In genomic region chr6:49759614-49760013, GRCm38 (mm10) we compare ENCODE assay signal across 21 mouse cellular contexts.
"Had no signal": no experiment of that assay in that cellular context is flagged by ENCODE, and none has a peak within 500 bp of the region (broad histone marks: within the 10 kb centered on the region; RNA-seq: fewer than 3 reads in every experiment).

No protein-coding gene starts in this region.

- H3K27me3 ChIP-seq: heart, embryonic 12.5 days; hindbrain, embryonic 13.5 days; hindbrain, embryonic 15.5 days; limb, embryonic 12.5 days; liver, embryonic 13.5 days had no signal

- H3K27ac ChIP-seq: heart, adult 2 months; hindbrain, embryonic 13.5 days; hindbrain, embryonic 15.5 days; hindbrain, postnatal 0 days; layer of hippocampus, adult 2 months; left cerebral cortex, adult 2 months; limb, embryonic 10.5 days; limb, embryonic 12.5 days; liver, embryonic 13.5 days had no signal

- H3K36me3 ChIP-seq: heart, embryonic 12.5 days; hindbrain, embryonic 13.5 days; hindbrain, embryonic 15.5 days; limb, embryonic 10.5 days; limb, embryonic 12.5 days; liver, embryonic 13.5 days had no signal

- H3K4me1 ChIP-seq: heart, embryonic 12.5 days; hindbrain, embryonic 13.5 days; hindbrain, embryonic 15.5 days; limb, embryonic 10.5 days; limb, embryonic 12.5 days; liver, embryonic 13.5 days had no signal

- H3K9me3 ChIP-seq: heart, embryonic 12.5 days; hindbrain, embryonic 13.5 days; hindbrain, embryonic 15.5 days; limb, embryonic 10.5 days; limb, embryonic 12.5 days; liver, embryonic 13.5 days had no signal

- DNase-seq: gastrocnemius, postnatal 14 days; gastrocnemius, postnatal 36 days; heart, adult 2 months; heart, postnatal 10 days; heart, postnatal 4 days; kidney, adult 18-20 months; kidney, adult 8-10 months; kidney, postnatal 10 days; kidney, postnatal 25 days; kidney, postnatal 4 days; liver; liver, embryonic 13.5 days had no signal

- ATAC-seq: hindbrain, postnatal 0 days; intestine, embryonic 16.5 days had no signal

- H3K4me3 ChIP-seq: heart, adult 2 months; heart, embryonic 12.5 days; hindbrain, embryonic 13.5 days; hindbrain, embryonic 15.5 days; layer of hippocampus, adult 2 months; left cerebral cortex, adult 2 months; limb, embryonic 10.5 days; limb, embryonic 12.5 days; liver, embryonic 13.5 days had no signal
